Mouse (Mus musculus): ENCODE results near the gene Myb.

- TF ChIP-seq CTCF (IDR thresholded peaks at IDR 0.05; ENCODE audit: low read depth) (no peak), EP300 (optimal IDR thresholded peaks at IDR 0.05) (no peak)
Observed at GRCm38 (mm10) chr10:21108182-21108581, 52.6 kb downstream of the Myb start.
